Mouse (Mus musculus): ENCODE data around the gene Snx30. TPM values are rescaled to one million over a fixed set of nuclear protein-coding genes. Genes with fewer than 3 reads are reported as not detected.

Snx30 gene
- polyA plus RNA-seq, 1 experiment from 2014 or later = 6.4 TPM

Other genes with a start within 250 kb of the Snx30 start
- 18.3 and 18.8 TPM in 2 replicates for gene Hsdl2, start 224.3 kb upstream of the Snx30 start, polyA plus RNA-seq (2016; fragmentation: Nextera tagmentation; extraction: Ambion mirVana)
- 40.8 and 41.1 TPM in 2 replicates for gene E130308A19Rik, start 179.6 kb upstream of the Snx30 start, polyA plus RNA-seq (2016; fragmentation: Nextera tagmentation; extraction: Ambion mirVana)
- gene Inip, start 4.3 kb upstream of the Snx30 start, polyA plus RNA-seq (2016; fragmentation: Nextera tagmentation; extraction: Ambion mirVana) = 91.2 and 92.7 TPM in 2 replicates
- gene Slc46a2, start 109.2 kb downstream of the Snx30 start, polyA plus RNA-seq (2016; fragmentation: Nextera tagmentation; extraction: Ambion mirVana) = 0.05 TPM in 1 of 2 replicates, not detected in the other
- not detected in 2 replicates for gene Mup4, start 154.9 kb downstream of the Snx30 start, polyA plus RNA-seq (2016; fragmentation: Nextera tagmentation; extraction: Ambion mirVana)
- gene Mup6, start 158.5 kb downstream of the Snx30 start, polyA plus RNA-seq (2016; fragmentation: Nextera tagmentation; extraction: Ambion mirVana) = not detected in 2 replicates

All from embryonic facial prominence, embryonic 10.5 days (tissue).